Mouse (Mus musculus) E14TG2a.4 (cell line): ENCODE measurements at regions not wholly inside any gene's neighbourhood (a gene's known extent, or its start where the extent isn't known, plus 50 kb on each side); places are given as distances from the start of the nearest gene placed in this dataset.

Experiments used
- H3K27me3 ChIP-seq: 2 replicates; pipeline ENCODE4 v1.6.1; 2014; ENCODE audit warnings: low read length, control low read depth; ENCODE audit not compliant: insufficient read depth
- H3K36me3 ChIP-seq: 2 replicates; pipeline ENCODE4 v1.6.1; 2014; ENCODE audit warnings: low read length, control low read depth; ENCODE audit not compliant: insufficient read depth
- H3K4me1 ChIP-seq: replicated peaks from 2 replicates; pipeline ENCODE4 v1.6.1; 2014; ENCODE audit warnings: low read depth, low read length, control low read depth
- H3K4me3 ChIP-seq: replicated peaks from 2 replicates; pipeline ENCODE4 v1.5.1; 2014; ENCODE audit warnings: mild to moderate bottlenecking, low read length
- H3K9me3 ChIP-seq: 2 replicates; pipeline ENCODE4 v1.6.1; 2014; ENCODE audit warnings: low read length, control low read depth
- CTCF ChIP-seq: conservative IDR thresholded peaks from 2 replicates; pipeline ENCODE4 v1.5.1; 2014; ENCODE audit warnings: low read length
- NANOG ChIP-seq: IDR thresholded peaks from 2 replicates; pipeline ENCODE4 v1.6.1; 2014; ENCODE audit warnings: borderline replicate concordance, low read length, mixed read lengths
- POU5F1 ChIP-seq: IDR thresholded peaks from 2 replicates; pipeline ENCODE4 v1.6.1; 2014; ENCODE audit warnings: low read length, borderline replicate concordance

DNA sequence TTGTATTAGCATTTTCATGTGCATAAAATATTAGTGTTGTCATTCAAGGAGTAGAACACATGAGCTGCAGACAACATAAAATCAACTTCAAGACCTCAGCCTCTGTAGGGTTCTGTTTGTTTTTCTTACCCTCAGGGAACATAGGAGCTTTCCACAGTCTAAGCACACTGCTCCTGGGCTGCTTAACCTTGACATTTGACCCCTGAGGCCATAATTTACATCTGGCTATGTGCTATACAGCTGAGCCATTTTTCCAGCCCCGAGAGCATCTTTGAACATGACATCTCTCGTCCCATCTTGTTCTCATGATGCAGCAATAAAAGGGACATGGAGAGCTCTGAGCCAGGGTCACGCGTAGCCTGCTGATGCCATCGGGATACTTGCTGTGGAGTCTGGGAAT lies 270.3 kb downstream of the Sox2 start:
- Histone ChIP-seq H3K4me1 (peaks cover 10% of the 10 kb centered on the region), H3K36me3 (no peaks in the 10 kb centered on the region), H3K4me3 (no peak overlapping the region), H3K9me3 (no peaks in the 10 kb centered on the region), H3K27me3 (no peaks in the 10 kb centered on the region)
- TF ChIP-seq POU5F1: no peak
- TF ChIP-seq NANOG: no peak
- TF ChIP-seq CTCF: no peak

DNA sequence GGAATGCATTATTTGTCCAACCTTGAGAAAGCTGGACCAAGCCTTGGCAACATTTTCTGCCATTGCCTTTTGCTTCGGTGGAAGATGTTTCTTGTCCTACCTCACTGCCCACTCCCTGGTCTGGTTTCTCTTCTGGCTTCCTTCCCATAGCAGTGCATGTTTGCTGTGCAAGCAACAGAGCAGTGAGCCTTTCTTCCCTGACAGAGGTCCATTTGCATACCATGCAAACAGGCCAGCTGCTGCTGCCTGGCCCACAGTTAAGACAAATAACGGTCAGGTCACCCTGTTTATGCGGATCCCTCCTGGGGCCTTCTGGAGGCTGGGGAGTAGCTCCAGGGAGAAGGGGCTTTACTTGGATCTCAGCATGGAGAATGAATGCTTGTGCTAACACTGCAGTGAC lies 299.7 kb downstream of the Sox2 start:
- no peaks in the 10 kb centered on the region for H3K36me3 ChIP-seq
- H3K27me3 ChIP-seq: no peaks in the 10 kb centered on the region
- H3K4me1 ChIP-seq: peaks cover 6% of the 10 kb centered on the region
- TF ChIP-seq CTCF (no peak), POU5F1 (peak; percentile 59)
- H3K4me3 ChIP-seq: no peak overlapping the region
- H3K9me3 ChIP-seq: no peaks in the 10 kb centered on the region

DNA sequence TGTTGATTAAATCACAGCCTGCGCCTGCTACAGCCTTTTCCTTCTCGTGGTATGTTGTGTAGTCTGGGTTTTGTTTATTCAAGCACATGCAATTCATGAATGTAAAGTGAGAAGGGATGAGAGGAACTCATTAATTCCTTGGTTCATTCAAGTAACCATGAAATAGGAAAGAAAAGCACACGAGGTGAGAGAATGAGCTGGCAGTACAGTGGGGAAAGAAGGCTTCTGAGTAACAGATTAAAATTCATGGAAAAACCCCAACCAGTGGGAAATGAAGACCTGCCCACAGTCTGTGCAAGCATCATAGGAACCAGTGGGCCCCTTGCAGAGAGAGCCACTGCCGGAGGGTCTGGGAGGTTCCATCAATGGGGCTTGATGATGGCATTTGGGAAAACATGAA lies 306.0 kb downstream of the Sox2 start:
- Histone ChIP-seq H3K36me3 (no peaks in the 10 kb centered on the region), H3K27me3 (no peaks in the 10 kb centered on the region), H3K4me3 (no peak overlapping the region), H3K4me1 (no peaks in the 10 kb centered on the region), H3K9me3 (no peaks in the 10 kb centered on the region)
- TF ChIP-seq NANOG (no peak), CTCF (no peak), POU5F1 (no peak)

DNA sequence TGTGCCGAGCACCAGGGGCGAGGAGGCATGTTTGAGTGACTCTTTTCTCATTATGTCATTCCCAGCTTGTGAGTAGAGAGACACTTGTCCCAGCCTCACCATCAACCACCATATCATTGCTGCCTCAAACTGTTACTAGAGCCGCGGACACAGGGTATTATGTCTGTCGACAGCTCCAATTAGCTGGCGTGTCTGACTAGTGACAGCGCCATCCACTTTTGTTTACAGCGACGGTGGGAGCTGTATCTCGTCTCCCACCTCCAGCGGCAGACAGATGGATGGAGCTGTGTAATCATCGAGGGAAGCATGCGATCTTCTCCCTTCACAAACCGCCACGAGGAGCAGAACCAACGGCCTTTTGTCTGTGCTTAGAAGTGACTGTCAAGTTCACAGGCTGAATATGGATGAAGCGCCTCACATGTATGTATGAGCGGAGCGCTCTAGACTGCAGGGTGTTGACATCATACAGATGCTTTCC lies 308.9 kb downstream of the Sox2 start:
- no peak overlapping the region for H3K4me3 ChIP-seq
- H3K4me1 ChIP-seq: no peaks in the 10 kb centered on the region
- H3K36me3 ChIP-seq: no peaks in the 10 kb centered on the region
- no peak for TF ChIP-seq CTCF
- H3K27me3 ChIP-seq: no peaks in the 10 kb centered on the region
- H3K9me3 ChIP-seq: no peaks in the 10 kb centered on the region

GRCm38 (mm10) chr3:34966442-34966841 lies 316.2 kb downstream of the Sox2 start:
- Histone ChIP-seq H3K9me3 (no peaks in the 10 kb centered on the region), H3K36me3 (no peaks in the 10 kb centered on the region), H3K27me3 (no peaks in the 10 kb centered on the region), H3K4me3 (no peak overlapping the region), H3K4me1 (no peaks in the 10 kb centered on the region)
- TF ChIP-seq POU5F1: no peak
- TF ChIP-seq CTCF: no peak
- no peak for TF ChIP-seq NANOG

- Histone ChIP-seq H3K4me1 (no peaks in the 10 kb centered on the region), H3K27me3 (no peaks in the 10 kb centered on the region), H3K4me3 (no peak overlapping the region), H3K9me3 (0 out of 2 replicates have a peak, but pooled peaks cover 2% of the 10 kb centered on the region), H3K36me3 (no peaks in the 10 kb centered on the region)
- TF ChIP-seq NANOG: no peak
- no peak for TF ChIP-seq CTCF
- no peak for TF ChIP-seq POU5F1
Observed at GRCm38 (mm10) chr3:34967911-34968310, 317.7 kb downstream of the Sox2 start.

GRCm38 (mm10) chr3:34971536-34971935 lies 321.3 kb downstream of the Sox2 start:
- TF ChIP-seq CTCF: no peak
- no peak for TF ChIP-seq NANOG
- no peak for TF ChIP-seq POU5F1
- Histone ChIP-seq H3K4me1 (no peaks in the 10 kb centered on the region), H3K4me3 (no peak overlapping the region), H3K9me3 (0 out of 2 replicates have a peak, but pooled peaks cover 5% of the 10 kb centered on the region), H3K27me3 (no peaks in the 10 kb centered on the region), H3K36me3 (no peaks in the 10 kb centered on the region)

GRCm38 (mm10) chr3:34974371-34974770 lies 324.2 kb downstream of the Sox2 start:
- 0 out of 2 replicates have a peak, but pooled peaks cover 5% of the 10 kb centered on the region for H3K9me3 ChIP-seq
- H3K4me3 ChIP-seq: no peak overlapping the region
- TF ChIP-seq NANOG: no peak
- TF ChIP-seq CTCF: no peak
- TF ChIP-seq POU5F1: no peak
- no peaks in the 10 kb centered on the region for H3K36me3 ChIP-seq
- H3K4me1 ChIP-seq: no peaks in the 10 kb centered on the region
- H3K27me3 ChIP-seq: no peaks in the 10 kb centered on the region
